Mouse (Mus musculus) midbrain, embryonic 13.5 days (tissue): ENCODE measurements at regions not wholly inside any gene's neighbourhood (a gene's known extent, or its start where the extent isn't known, plus 50 kb on each side); places are given as distances from the start of the nearest gene placed in this dataset.

Source experiments
- ATAC-seq: fragments of 200-750 bp; cut with Nextera tagmentation; 2 replicates; pipeline ENCODE4 v1.8.0; 2017; ENCODE audit warnings: mild to moderate bottlenecking, moderate TSS enrichment, moderate library complexity
- H3K27ac ChIP-seq: fragments of 300-500 bp; sonication (generic); 2 replicates; pipeline ENCODE4 v1.5.1; 2015; ENCODE audit warnings: inconsistent platforms, mild to moderate bottlenecking, moderate library complexity
- H3K27me3 ChIP-seq: fragments of 300-500 bp; sonication (generic); 2 replicates; pipeline ENCODE4 v1.6.1; 2015; ENCODE audit warnings: mild to moderate bottlenecking, inconsistent platforms
- H3K36me3 ChIP-seq: fragments of 300-500 bp; sonication (generic); 2 replicates; pipeline ENCODE4 v1.6.1; 2015; ENCODE audit warnings: mild to moderate bottlenecking, inconsistent platforms
- H3K4me1 ChIP-seq: fragments of 300-500 bp; sonication (generic); replicated peaks from 2 replicates; pipeline ENCODE4 v1.6.1; 2015; ENCODE audit warnings: inconsistent platforms
- H3K4me2 ChIP-seq: fragments of 300-500 bp; sonication (generic); replicated peaks from 2 replicates; pipeline ENCODE4 v1.6.1; 2015; ENCODE audit warnings: moderate library complexity, mild to moderate bottlenecking, inconsistent platforms
- H3K4me3 ChIP-seq: fragments of 300-500 bp; sonication (generic); replicated peaks from 2 replicates; pipeline ENCODE4 v1.5.1; 2015; ENCODE audit warnings: mild to moderate bottlenecking, inconsistent platforms
- H3K9ac ChIP-seq: fragments of 300-500 bp; sonication (generic); replicated peaks from 2 replicates; pipeline ENCODE4 v1.6.1; 2015; ENCODE audit warnings: mild to moderate bottlenecking, inconsistent platforms
- H3K9me3 ChIP-seq: fragments of 300-500 bp; sonication (generic); 2 replicates; pipeline ENCODE4 v1.6.1; 2016; ENCODE audit warnings: mild to moderate bottlenecking, inconsistent platforms
- WGBS: fragments of 180-500 bp; shearing (Covaris S2); methylation state at CpG from one replicate; pipeline ENCODE4 v1.1.7; 2015; 5-methylcytosine and 5-hydroxymethylcytosine counted together

DNA sequence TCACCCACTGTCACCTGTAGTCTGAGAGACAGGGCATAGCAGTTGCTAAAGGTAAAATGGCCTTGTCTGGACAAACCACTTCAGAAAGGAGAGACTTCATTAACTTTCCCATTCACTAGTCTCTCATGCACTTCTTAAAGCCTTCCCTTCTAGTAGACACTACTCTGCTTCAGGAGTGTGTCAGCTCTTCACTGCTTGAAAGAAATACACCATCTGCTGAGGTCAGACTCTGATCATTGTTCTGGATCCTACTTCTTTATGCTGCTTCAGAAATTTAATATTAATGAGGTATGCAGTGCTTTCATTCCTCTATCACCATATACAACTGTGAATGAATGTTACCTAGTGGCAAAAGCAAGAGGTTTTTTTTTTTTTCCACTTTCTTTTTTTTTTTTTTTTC lies 277.2 kb upstream of the Hs3st5 start:
- no peak overlapping the region for H3K4me2 ChIP-seq
- no peaks in the 10 kb centered on the region for H3K27me3 ChIP-seq
- no peak overlapping the region for H3K27ac ChIP-seq
- H3K4me3 ChIP-seq: no peak overlapping the region
- H3K4me1 ChIP-seq: 0 out of 2 replicates have a peak, but pooled peaks cover 4% of the 10 kb centered on the region
- H3K36me3 ChIP-seq: no peaks in the 10 kb centered on the region
- no peak overlapping the region for H3K9ac ChIP-seq
- 0 out of 2 replicates have a peak, but pooled peaks have one; percentile 34 for ATAC-seq
- no peaks in the 10 kb centered on the region for H3K9me3 ChIP-seq

DNA sequence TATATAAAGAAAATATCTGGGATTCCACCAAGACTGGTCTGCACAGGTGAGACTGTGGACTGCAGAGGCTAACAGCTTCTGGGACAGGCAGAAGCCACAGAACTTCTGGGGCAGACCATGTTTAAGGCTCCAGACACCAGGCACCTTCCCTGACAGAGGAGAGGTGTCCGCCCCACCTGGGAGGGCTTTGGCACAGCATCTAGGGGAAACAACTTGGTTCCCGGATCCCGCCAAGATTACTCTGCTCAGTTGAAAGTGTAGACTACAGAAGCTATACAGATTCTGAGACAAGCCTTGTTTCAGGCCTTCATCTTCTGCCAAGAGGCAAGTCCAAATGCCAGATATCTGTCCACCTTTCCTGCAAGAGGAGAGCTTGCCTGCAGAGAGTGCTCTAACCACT lies 267.1 kb upstream of the Hs3st5 start:
- no peak for ATAC-seq

DNA sequence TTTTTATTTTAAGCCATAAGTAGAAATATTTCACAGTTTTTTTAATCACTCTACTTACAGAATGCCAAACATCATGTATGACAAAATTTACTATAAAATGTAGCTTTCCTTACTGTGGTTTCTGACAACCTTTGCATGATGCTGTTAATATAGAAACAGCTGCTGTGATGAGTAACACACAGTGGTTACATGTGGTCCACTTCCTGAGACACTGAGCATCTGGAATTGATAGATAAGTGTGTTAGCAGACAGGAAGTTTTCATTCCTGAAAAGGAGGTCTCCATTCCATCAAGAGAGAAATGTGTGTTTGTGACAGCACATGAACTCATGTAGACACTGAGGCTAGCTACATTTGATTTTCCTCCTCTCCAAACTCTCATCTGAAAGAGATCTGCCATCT lies 258.2 kb upstream of the Hs3st5 start:
- Histone ChIP-seq H3K4me2 (no peak overlapping the region), H3K9me3 (no peaks in the 10 kb centered on the region), H3K4me1 (no peaks in the 10 kb centered on the region), H3K36me3 (no peaks in the 10 kb centered on the region), H3K4me3 (no peak overlapping the region), H3K27ac (no peak overlapping the region), H3K27me3 (no peaks in the 10 kb centered on the region), H3K9ac (no peak overlapping the region)
- ATAC-seq: no peak

More for the DNA sequence above, 267.1 kb upstream of the Hs3st5 start:
- no peak overlapping the region for H3K4me3 ChIP-seq
- no peak overlapping the region for H3K9ac ChIP-seq
- no peaks in the 10 kb centered on the region for H3K36me3 ChIP-seq
- H3K4me1 ChIP-seq: no peaks in the 10 kb centered on the region
- H3K27me3 ChIP-seq: no peaks in the 10 kb centered on the region
- WGBS: 97% methylated on average over 3 of the region's 3 CpGs
- no peak overlapping the region for H3K27ac ChIP-seq
- no peaks in the 10 kb centered on the region for H3K9me3 ChIP-seq
- no peak overlapping the region for H3K4me2 ChIP-seq
